Mouse (Mus musculus) E14TG2a.4 (cell line): ENCODE measurements around the gene Prkcb.

Experiments
- CTCF ChIP-seq: conservative IDR thresholded peaks from 2 replicates; pipeline ENCODE4 v1.5.1; 2014; ENCODE audit warnings: low read length
- POU5F1 ChIP-seq: IDR thresholded peaks from 2 replicates; pipeline ENCODE4 v1.6.1; 2014; ENCODE audit warnings: low read length, borderline replicate concordance

GRCm38 (mm10) chr7:122310726-122311018, 22.1 kb downstream of the Prkcb start:
- TF ChIP-seq CTCF (no peak), POU5F1 (no peak)
